Mouse (Mus musculus) bone marrow macrophage, adult 2 months (primary cell): ENCODE measurements at regions not wholly inside any gene's neighbourhood (a gene's known extent, or its start where the extent isn't known, plus 50 kb on each side); places are given as distances from the start of the nearest gene placed in this dataset.

Source experiments
- CTCF ChIP-seq: IDR thresholded peaks from 2 replicates; pipeline ENCODE4 v1.5.1; 2012; ENCODE audit warnings: low read depth, mild to moderate bottlenecking, low read length, moderate library complexity
- POLR2A ChIP-seq: IDR thresholded peaks from 2 replicates; pipeline ENCODE4 v1.6.1; 2012; ENCODE audit warnings: mild to moderate bottlenecking, low read depth, low read length, borderline replicate concordance

GRCm38 (mm10) chr13:102275296-102275695, 418.1 kb upstream of the Cd180 start:
- TF ChIP-seq CTCF, result no peak
- no peak for TF ChIP-seq POLR2A
